Mouse (Mus musculus): ENCODE measurements at regions not wholly inside any gene's neighbourhood (a gene's known extent, or its start where the extent isn't known, plus 50 kb on each side); places are given as distances from the start of the nearest gene placed in this dataset.

- H3K4me3 ChIP-seq (ENCODE audit: insufficient read depth, low read length): no peak overlapping the region
- TF ChIP-seq CTCF (IDR thresholded peaks at IDR 0.05; ENCODE audit: extremely low read depth, insufficient read depth, low read length) (no peak), POLR2A (IDR thresholded peaks at IDR 0.05; ENCODE audit: extremely low read depth, insufficient read depth, low read length) (no peak)
- peaks cover 7% of the 10 kb centered on the region for H3K4me1 ChIP-seq (ENCODE audit: control insufficient read depth, insufficient read depth, low read length)
- no peak overlapping the region for H3K27ac ChIP-seq (ENCODE audit: insufficient read depth, low read length)
Observed at GRCm38 (mm10) chr1:165086131-165086530, 74.4 kb downstream of the Tbx19 start.

DNA sequence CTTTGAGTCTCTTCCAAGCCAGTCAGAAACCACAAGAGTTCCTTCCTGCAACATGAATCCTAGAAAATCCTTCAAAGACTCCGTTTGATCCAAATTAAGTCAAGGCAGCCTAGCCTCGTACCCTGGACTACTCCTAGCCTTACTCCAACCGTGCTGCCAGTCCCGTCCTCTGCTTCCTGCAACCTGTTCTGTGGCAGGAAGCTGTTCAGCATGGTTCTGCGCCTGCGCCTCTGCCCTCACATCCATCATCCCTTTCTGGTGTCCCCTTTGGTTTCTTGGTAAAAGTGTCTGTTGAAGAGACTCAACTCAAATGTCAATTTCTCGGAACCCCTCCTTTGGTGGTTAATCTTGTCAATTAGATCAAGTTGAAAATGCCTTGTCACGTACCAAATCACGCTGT lies 75.8 kb downstream of the Tbx19 start:
- no peak for TF ChIP-seq CTCF (IDR thresholded peaks at IDR 0.05; ENCODE audit: extremely low read depth, insufficient read depth, low read length)
- Histone ChIP-seq H3K4me1 (ENCODE audit: control insufficient read depth, insufficient read depth, low read length) (peaks cover 8% of the 10 kb centered on the region), H3K27ac (ENCODE audit: insufficient read depth, low read length) (peak overlapping the region; percentile 21; the same call in 1 of the 2 replicates), H3K4me3 (ENCODE audit: insufficient read depth, low read length) (no peak overlapping the region)

DNA sequence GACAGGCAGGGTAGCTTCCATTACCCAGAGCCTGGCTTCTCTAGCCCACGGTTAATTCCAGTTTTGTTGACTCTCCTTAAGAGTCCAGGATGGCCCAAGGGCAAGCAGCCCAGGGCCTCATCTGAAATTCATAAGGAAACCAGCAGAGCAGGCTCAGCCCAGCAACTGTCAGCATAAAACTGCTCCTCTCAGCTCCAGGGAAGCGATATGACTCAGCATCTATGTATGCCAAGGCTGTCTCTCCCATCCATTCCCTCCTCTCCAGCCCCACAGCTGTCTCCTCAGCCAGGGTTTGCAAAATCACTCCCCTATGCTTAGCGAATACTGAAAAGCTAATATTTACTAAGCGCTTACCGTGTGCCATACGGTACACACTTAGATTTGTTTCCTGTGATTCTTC lies 76.4 kb downstream of the Tbx19 start:
- Histone ChIP-seq H3K27ac (ENCODE audit: insufficient read depth, low read length) (peak overlapping the region; percentile 43; the same call in 1 of the 2 replicates), H3K4me3 (ENCODE audit: insufficient read depth, low read length) (no peak overlapping the region), H3K4me1 (ENCODE audit: control insufficient read depth, insufficient read depth, low read length) (peaks cover 5% of the 10 kb centered on the region)
- no peak for TF ChIP-seq CTCF (IDR thresholded peaks at IDR 0.05; ENCODE audit: extremely low read depth, insufficient read depth, low read length)
- TF ChIP-seq POLR2A (IDR thresholded peaks at IDR 0.05; ENCODE audit: extremely low read depth, insufficient read depth, low read length): no peak

- TF ChIP-seq POLR2A (IDR thresholded peaks at IDR 0.05; ENCODE audit: extremely low read depth, insufficient read depth, low read length) (no peak), CTCF (IDR thresholded peaks at IDR 0.05; ENCODE audit: extremely low read depth, insufficient read depth, low read length) (no peak)
- H3K4me1 ChIP-seq (ENCODE audit: control insufficient read depth, insufficient read depth, low read length): peaks cover 19% of the 10 kb centered on the region
- H3K27ac ChIP-seq (ENCODE audit: insufficient read depth, low read length): no peak overlapping the region; the same call in 1 of the 2 replicates
- H3K4me3 ChIP-seq (ENCODE audit: insufficient read depth, low read length): no peak overlapping the region
Observed at GRCm38 (mm10) chr1:165080351-165080750, 80.2 kb downstream of the Tbx19 start.

GRCm38 (mm10) chr1:165077313-165077712 lies 83.3 kb downstream of the Tbx19 start:
- Histone ChIP-seq H3K4me1 (ENCODE audit: control insufficient read depth, insufficient read depth, low read length) (peaks cover 24% of the 10 kb centered on the region), H3K4me3 (ENCODE audit: insufficient read depth, low read length) (no peak overlapping the region), H3K27ac (ENCODE audit: insufficient read depth, low read length) (peak overlapping the region; percentile 85)
- TF ChIP-seq CTCF (IDR thresholded peaks at IDR 0.05; ENCODE audit: extremely low read depth, insufficient read depth, low read length): no peak
- no peak for TF ChIP-seq POLR2A (IDR thresholded peaks at IDR 0.05; ENCODE audit: extremely low read depth, insufficient read depth, low read length)

DNA sequence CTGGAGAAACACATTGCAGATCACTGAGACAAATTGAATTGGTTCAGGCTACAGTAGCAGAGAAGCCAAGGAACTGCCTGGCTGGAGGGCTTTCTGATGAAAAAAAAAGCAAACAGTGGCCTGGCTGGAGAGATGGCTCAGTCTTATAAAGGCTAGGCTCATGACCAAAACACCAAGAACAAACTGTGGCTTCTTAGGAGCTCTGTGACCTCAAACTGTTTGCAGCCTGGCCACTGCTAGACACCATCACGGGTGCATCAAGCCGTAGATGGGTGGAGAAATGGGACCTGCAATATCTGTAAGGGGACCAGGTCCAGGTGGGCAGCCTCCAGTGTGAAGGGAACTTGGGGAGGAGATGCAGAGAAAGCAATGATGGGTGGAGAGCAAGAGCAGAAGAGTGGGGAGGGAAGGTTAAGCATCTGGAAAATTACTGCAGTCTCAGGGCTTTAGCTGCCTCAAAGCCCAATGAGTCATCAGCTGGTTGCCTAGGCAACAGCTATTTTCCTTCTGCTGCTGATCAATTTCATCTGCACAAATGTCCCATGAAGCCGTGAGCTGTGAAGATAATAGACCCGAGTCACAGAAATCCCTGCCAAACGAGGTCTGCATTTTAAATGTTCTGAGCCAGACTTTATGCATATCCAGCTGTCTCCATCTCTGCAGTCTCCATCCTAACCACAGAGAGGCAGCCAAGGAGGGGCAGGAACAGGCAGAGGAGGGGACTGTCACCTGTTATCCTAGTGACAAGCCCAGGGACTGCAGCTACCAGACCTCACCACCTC lies 85.1 kb downstream of the Tbx19 start:
- no peak for TF ChIP-seq POLR2A (IDR thresholded peaks at IDR 0.05; ENCODE audit: extremely low read depth, insufficient read depth, low read length)
- TF ChIP-seq CTCF (IDR thresholded peaks at IDR 0.05; ENCODE audit: extremely low read depth, insufficient read depth, low read length): peak; percentile 36; the same call in 1 of the 2 replicates
- H3K4me3 ChIP-seq (ENCODE audit: insufficient read depth, low read length): no peak overlapping the region
- peak overlapping the region; percentile 93 for H3K27ac ChIP-seq (ENCODE audit: insufficient read depth, low read length)
- H3K4me1 ChIP-seq (ENCODE audit: control insufficient read depth, insufficient read depth, low read length): peaks cover 24% of the 10 kb centered on the region

GRCm38 (mm10) chr1:165071831-165072491 lies 88.6 kb downstream of the Tbx19 start:
- no peak for TF ChIP-seq POLR2A (IDR thresholded peaks at IDR 0.05; ENCODE audit: extremely low read depth, insufficient read depth, low read length)
- no peak for TF ChIP-seq CTCF (IDR thresholded peaks at IDR 0.05; ENCODE audit: extremely low read depth, insufficient read depth, low read length)
- H3K27ac ChIP-seq (ENCODE audit: insufficient read depth, low read length): peak overlapping the region; percentile 62
- peaks cover 19% of the 10 kb centered on the region for H3K4me1 ChIP-seq (ENCODE audit: control insufficient read depth, insufficient read depth, low read length)
- no peak overlapping the region for H3K4me3 ChIP-seq (ENCODE audit: insufficient read depth, low read length)

DNA sequence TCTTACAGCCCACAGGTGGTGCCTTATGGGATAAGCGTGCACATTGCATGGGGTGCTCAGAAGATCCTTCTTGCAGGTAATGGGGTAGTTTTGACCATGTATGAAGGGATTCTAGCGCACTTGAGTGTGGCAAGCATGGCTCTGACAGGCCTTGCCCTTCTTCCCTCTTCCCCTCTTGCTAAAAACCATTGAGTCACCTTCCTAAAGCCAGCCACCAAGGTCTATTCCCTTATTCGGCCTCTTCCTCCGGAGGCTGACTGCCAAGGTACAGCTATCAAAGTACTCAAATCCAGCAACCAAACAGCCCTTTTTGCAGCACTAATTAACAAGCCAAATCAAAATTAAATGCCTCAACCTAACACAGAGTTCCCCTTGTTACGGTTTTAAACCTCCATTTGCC lies 95.6 kb downstream of the Tbx19 start:
- no peak overlapping the region for H3K4me3 ChIP-seq (ENCODE audit: insufficient read depth, low read length)
- TF ChIP-seq POLR2A (IDR thresholded peaks at IDR 0.05; ENCODE audit: extremely low read depth, insufficient read depth, low read length) (no peak), CTCF (IDR thresholded peaks at IDR 0.05; ENCODE audit: extremely low read depth, insufficient read depth, low read length) (no peak)
- H3K4me1 ChIP-seq (ENCODE audit: control insufficient read depth, insufficient read depth, low read length): peaks cover 2% of the 10 kb centered on the region; the same call in 1 of the 2 replicates
- H3K27ac ChIP-seq (ENCODE audit: insufficient read depth, low read length): no peak overlapping the region

- peaks cover 2% of the 10 kb centered on the region; the same call in 1 of the 2 replicates for H3K4me1 ChIP-seq (ENCODE audit: control insufficient read depth, insufficient read depth, low read length)
- H3K4me3 ChIP-seq (ENCODE audit: insufficient read depth, low read length): no peak overlapping the region
- H3K27ac ChIP-seq (ENCODE audit: insufficient read depth, low read length): no peak overlapping the region
- TF ChIP-seq POLR2A (IDR thresholded peaks at IDR 0.05; ENCODE audit: extremely low read depth, insufficient read depth, low read length): no peak
- TF ChIP-seq CTCF (IDR thresholded peaks at IDR 0.05; ENCODE audit: extremely low read depth, insufficient read depth, low read length): no peak
Observed at GRCm38 (mm10) chr1:165062813-165063492, 97.6 kb downstream of the Tbx19 start.

Data from cortical plate, adult 2 months (tissue).